Comparison of ENCODE assay signal across 1 mouse cellular context in genomic region chr9:106685249-106686101, GRCm38 (mm10).
A peak's percentile ranks its signal among the peaks of the same experiment; 100 is the strongest.
TF ChIP-seq lines count a peak whose summit lies in the region.

Gene Tex264 (minus strand): TSS chr9:106685927.

TF ChIP-seq in CH12.LX, 34 proteins besides CTCF, POLR2A, EP300 and RAD21 (continued from another document):
- TF ChIP-seq CHD1 (IDR thresholded peaks at IDR 0.05; ENCODE audit: low read depth, low read length) (no peak), ZC3H11A (IDR thresholded peaks at IDR 0.05; ENCODE audit: low read depth, low read length) (no peak), CHD2 (IDR thresholded peaks at IDR 0.05; ENCODE audit: low read length) (0 out of 2 replicates have a peak, but pooled peaks have one; percentile 20), NRF1 (IDR thresholded peaks at IDR 0.05; ENCODE audit: low read depth, low read length) (peak; percentile 78), SIN3A (IDR thresholded peaks at IDR 0.05; ENCODE audit: low read length) (peak; percentile 62)
